Mouse (Mus musculus) kidney, postnatal 10 days (tissue): ENCODE measurements at regions not wholly inside any gene's neighbourhood (a gene's known extent, or its start where the extent isn't known, plus 50 kb on each side); places are given as distances from the start of the nearest gene placed in this dataset.

Experiments
- DNase-seq: peaks from one replicate; pipeline ENCODE4 v3.0.0; 2021; ENCODE audit warnings: mixed read lengths

DNA sequence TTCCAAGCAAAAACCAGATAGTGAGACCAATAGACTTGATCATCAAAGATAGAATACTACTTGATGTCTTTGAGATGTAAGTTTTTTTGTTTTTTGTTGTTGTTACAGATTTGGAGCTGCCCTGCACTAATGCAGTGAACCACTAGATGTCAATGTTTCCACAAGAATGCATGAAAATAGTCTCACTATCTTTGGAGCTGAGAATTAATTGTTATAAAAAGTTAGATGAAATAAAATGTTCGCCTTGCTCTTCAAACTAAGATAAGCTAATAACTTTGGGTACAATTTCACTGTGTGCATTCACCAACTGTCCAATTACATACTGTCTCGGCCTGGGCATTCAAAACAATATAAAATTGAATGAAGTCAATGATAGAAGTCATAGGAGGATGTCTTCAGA lies 223.2 kb upstream of the Agtr1b start:
- DNase-seq, result peak; percentile 46

DNA sequence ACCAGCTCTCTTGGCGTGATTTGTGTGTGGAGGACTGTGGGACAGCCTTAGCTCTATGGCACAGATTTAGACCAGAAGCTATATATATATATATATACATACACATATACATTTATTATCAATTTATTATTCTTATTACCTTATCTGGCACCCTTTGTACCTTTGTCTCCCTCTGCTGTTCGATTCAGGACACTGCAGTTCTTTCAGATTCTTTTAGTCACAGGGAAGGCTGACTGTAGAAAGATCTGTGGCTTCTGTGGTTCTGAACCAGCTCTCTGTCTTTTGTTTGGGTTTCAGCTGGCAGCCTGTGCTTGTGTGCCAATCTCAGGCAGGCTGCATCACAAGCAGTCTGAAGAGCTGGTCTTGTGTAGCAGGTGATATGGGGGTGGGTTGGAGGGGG lies 184.6 kb upstream of the Agtr1b start:
- no peak for DNase-seq

DNA sequence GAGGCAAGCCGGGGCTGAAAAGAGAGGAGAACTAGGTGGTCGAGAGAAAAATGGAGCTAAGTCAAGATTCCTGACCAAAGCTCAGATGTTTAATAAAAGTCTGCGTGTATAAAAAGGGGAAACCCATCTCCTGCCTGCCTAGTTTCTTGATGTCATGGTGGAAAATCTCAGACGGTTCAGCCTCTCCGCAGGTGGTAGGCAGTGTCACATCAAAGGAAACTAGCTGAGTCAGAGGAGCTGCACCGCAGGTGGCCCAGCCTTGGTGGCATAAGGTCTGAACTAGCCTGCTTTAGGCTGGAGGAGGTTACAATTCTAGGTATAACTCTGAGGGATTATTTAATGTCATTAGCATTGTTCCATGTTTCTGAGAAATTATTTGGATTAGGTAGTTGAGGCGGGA lies 177.0 kb upstream of the Agtr1b start:
- DNase-seq, result no peak

DNA sequence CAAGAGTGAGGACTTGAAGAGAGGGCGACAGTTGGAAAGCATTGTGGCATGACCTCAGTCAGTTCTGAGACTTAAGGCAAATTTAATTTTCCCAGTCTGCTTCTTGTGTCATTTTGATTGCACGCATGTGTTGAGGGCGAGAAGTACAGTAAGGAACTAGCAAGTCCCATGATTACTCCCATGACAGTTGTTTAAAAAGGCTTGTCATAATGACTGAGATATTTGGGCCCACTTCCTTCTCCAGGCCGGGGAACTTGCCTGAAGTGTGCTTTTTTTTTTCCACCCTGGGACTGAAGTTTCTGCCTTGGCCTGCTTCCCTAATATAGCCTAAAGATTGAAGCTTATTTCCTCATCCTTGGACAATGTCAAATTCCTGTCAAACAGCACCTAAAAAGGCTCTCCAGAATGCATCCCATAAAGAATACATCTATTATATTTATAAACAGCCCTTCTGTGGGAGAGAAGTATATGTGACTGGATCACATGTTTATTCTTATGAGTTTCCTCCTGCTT lies 171.6 kb upstream of the Agtr1b start:
- DNase-seq, result no peak

DNA sequence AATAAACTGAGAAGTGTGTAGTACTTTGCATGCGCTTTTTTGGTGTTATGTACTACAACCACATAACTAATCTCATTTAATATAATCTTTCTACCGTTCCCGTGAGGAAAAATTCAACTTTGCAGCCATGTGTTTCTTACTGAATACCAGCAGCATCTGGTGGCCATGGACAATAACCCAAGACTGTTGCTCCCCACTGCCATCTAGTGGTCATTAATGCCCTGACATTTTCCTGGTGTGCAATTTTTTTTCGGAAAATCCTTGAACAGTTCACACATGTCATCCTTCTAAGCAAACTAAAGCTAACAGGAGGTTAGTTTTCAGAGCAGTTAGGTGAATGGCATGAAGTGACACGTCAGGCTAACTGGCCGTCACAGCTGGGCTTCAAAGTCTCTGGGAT lies 153.8 kb upstream of the Agtr1b start:
- DNase-seq, result peak; percentile 49

DNA sequence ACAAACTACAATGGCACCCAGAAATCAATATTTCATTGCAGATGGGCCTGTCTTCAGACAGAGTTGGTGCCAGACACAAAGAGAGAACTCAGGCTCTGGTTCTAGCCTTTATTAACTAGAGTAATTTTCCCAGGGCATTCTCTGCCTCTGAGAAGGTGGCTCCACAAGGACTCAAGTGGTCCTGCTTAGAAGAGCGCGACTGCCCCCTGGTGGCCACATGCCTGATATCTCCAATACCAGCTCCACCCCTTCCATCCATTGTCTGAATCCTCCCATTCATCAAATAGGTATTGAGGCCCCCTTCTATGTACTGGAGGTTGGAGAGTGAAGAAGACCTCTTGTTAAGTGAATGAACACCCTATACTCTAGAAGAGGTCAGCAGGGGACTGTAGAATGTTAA lies 142.2 kb upstream of the Agtr1b start:
- peak; percentile 90 for DNase-seq

DNA sequence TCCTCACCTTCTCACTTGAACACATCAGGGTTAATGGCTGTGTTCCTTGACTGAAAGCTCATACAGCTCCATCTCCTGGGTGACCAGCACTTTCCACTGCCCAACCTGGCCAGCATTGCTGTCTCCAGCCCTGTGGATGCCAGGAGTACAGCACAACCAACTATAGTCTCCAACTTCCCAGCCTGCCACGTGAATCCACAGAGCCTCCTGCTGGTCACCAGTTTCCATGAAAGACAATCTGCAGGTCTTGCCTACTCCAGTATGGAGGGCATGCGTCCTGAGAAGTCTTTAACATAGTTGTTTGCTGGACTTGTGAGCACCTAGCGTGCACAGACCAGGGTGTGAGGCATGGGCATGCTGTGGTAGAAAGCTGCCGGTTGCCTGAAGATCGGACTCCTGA lies 138.6 kb upstream of the Agtr1b start:
- no peak for DNase-seq
